Mouse (Mus musculus) heart, embryonic 16.5 days (tissue): ENCODE measurements around the gene Patl2. TPM values are rescaled to one million over a fixed set of nuclear protein-coding genes. Genes with fewer than 3 reads are reported as not detected.
A peak's percentile ranks its signal among the peaks of the same experiment; 100 is the strongest.

Experiments
- ATAC-seq: fragments of 200-750 bp; cut with Nextera tagmentation; replicated peaks from 2 replicates; pipeline ENCODE4 v1.8.0; 2017; ENCODE audit warnings: moderate number of reproducible peaks; ENCODE audit not compliant: insufficient read depth, low FRiP score; ENCODE audit errors: extremely low read depth
- H3K27ac ChIP-seq: fragments of 300-500 bp; sonication (generic); 2 replicates; pipeline ENCODE4 v1.5.1; 2014; ENCODE audit warnings: mild to moderate bottlenecking, low read length, control low read depth, moderate library complexity
- H3K27me3 ChIP-seq: fragments of 300-500 bp; sonication (generic); 2 replicates; pipeline ENCODE4 v1.6.1; 2014; ENCODE audit warnings: low read length, mixed read lengths; ENCODE audit not compliant: control insufficient read depth, insufficient read depth
- H3K36me3 ChIP-seq: fragments of 300-500 bp; sonication (generic); 2 replicates; pipeline ENCODE4 v1.6.1; 2014; ENCODE audit not compliant: control insufficient read depth, insufficient read depth
- H3K4me1 ChIP-seq: fragments of 300-500 bp; sonication (generic); 2 replicates; pipeline ENCODE4 v1.6.1; 2014; ENCODE audit warnings: low read length, mixed read lengths; ENCODE audit not compliant: control insufficient read depth, insufficient read depth
- H3K4me2 ChIP-seq: fragments of 300-500 bp; sonication (generic); 2 replicates; pipeline ENCODE4 v1.6.1; 2014; ENCODE audit warnings: low read depth, mild to moderate bottlenecking, control low read depth, low read length
- H3K4me3 ChIP-seq: fragments of 300-500 bp; sonication (generic); 2 replicates; pipeline ENCODE4 v1.5.1; 2014; ENCODE audit warnings: mild to moderate bottlenecking, control low read depth, low read length
- H3K9ac ChIP-seq: fragments of 300-500 bp; sonication (generic); 2 replicates; pipeline ENCODE4 v1.6.1; 2014; ENCODE audit warnings: low read length, control low read depth
- H3K9me3 ChIP-seq: fragments of 300-500 bp; sonication (generic); replicated peaks from 2 replicates; pipeline ENCODE4 v1.6.1; 2016; ENCODE audit warnings: low read length; ENCODE audit not compliant: control insufficient read depth
- WGBS: fragments of 180-500 bp; shearing (Covaris S2); extraction: QIAGEN DNeasy Blood & Tissue Kit; methylation state at CpG from one replicate; pipeline ENCODE4 v1.1.7; 2014; 5-methylcytosine and 5-hydroxymethylcytosine counted together
- polyA plus RNA-seq: library from polyadenylated mRNA; unstranded; fragments of >200 nt; fragmentation: Nextera tagmentation; extraction: Ambion mirVana; gene quantifications from 2 replicates; pipeline ENCODE4 v1.2.1, GENCODE M21; 2015

Patl2 gene
- polyA plus RNA-seq, 1 experiment from 2014 or later = 0.18 TPM

DNA sequence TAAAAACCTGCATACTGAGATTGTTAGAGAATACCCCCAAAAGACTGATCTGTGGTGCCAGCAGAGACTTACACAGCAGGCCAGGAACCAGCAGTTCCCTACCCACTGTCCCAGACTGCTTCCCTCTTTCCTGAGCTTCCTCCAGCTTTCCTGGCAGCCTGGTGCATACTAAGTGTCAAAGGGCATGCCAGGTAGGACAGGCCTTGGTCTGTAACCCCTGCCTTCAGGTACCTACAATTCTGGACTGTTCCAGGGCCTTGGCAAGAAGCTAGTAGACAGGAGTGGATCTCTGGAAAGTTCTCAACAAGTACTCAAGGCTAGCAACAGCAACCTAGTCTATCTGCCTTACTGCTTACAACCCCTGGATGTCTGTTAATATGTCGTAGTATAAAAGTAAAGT lies 34.8 kb downstream of the Patl2 start:
- Histone ChIP-seq H3K9ac (no peak overlapping the region), H3K27me3 (no peaks in the 10 kb centered on the region), H3K36me3 (peaks cover 9% of the 10 kb centered on the region), H3K4me2 (no peak overlapping the region), H3K27ac (no peak overlapping the region), H3K4me3 (no peak overlapping the region), H3K9me3 (no peaks in the 10 kb centered on the region), H3K4me1 (peaks cover 10% of the 10 kb centered on the region)
- WGBS = 88% methylated on average over 1 of the region's 1 CpGs
- ATAC-seq = no peak

DNA sequence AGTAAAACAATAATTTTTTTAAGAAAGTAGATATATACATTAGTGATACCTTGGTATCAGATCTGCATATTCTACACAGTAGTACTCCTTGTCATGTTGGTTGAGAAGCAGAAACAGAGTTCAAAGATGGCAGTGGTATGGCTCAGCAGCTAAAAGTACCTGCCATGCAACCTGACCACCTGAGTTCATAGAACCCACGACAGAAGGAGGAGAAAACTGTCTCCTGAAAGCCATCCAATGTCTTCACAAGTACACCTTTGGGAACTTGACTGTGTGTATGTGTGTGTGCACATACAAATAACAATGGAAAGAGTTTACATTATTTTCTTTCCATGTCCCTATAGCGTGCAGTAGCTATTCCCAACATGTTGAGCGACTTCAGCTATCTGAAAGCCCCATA lies 36.3 kb downstream of the Patl2 start:
- ATAC-seq = no peak
- no peaks in the 10 kb centered on the region for H3K9me3 ChIP-seq
- H3K36me3 ChIP-seq = peaks cover 9% of the 10 kb centered on the region
- peaks cover 10% of the 10 kb centered on the region for H3K4me1 ChIP-seq
- H3K4me2 ChIP-seq = no peak overlapping the region; the same call in 1 of the 2 replicates
- H3K27me3 ChIP-seq = no peaks in the 10 kb centered on the region
- 85% methylated on average over 3 of the region's 3 CpGs for WGBS
- no peak overlapping the region for H3K27ac ChIP-seq
- H3K4me3 ChIP-seq = no peak overlapping the region
- no peak overlapping the region for H3K9ac ChIP-seq

- Histone ChIP-seq H3K4me2 (peak overlapping the region; percentile 80), H3K36me3 (peaks cover 8% of the 10 kb centered on the region), H3K4me3 (peak overlapping the region; percentile 93), H3K27ac (no peak overlapping the region), H3K27me3 (no peaks in the 10 kb centered on the region), H3K9me3 (no peaks in the 10 kb centered on the region), H3K9ac (no peak overlapping the region), H3K4me1 (peaks cover 10% of the 10 kb centered on the region)
- no peak for ATAC-seq
- whole genome bisulfite sequencing = 85% methylated on average over 6 of the region's 6 CpGs
Observed at GRCm38 (mm10) chr2:122149316-122149715, 36.7 kb downstream of the Patl2 start.

- peak overlapping the region; percentile 92 for H3K9ac ChIP-seq
- peak overlapping the region; percentile 86 for H3K27ac ChIP-seq
- peaks cover 6% of the 10 kb centered on the region; the same call in 1 of the 2 replicates for H3K36me3 ChIP-seq
- H3K9me3 ChIP-seq = no peaks in the 10 kb centered on the region
- 0 out of 2 replicates have a peak, but pooled peaks have one; percentile 22 for ATAC-seq
- peaks cover 10% of the 10 kb centered on the region for H3K4me1 ChIP-seq
- peak overlapping the region; percentile 80 for H3K4me2 ChIP-seq
- peak overlapping the region; percentile 93 for H3K4me3 ChIP-seq
- 27% methylated on average over 18 of the region's 18 CpGs for WGBS
- no peaks in the 10 kb centered on the region for H3K27me3 ChIP-seq
Observed at GRCm38 (mm10) chr2:122148242-122148917, 37.6 kb downstream of the Patl2 start.

- peak within 1 kb of the TSS; percentile 80 for H3K4me2 ChIP-seq
- peaks cover 4% of the 10 kb centered on the region; the same call in 1 of the 2 replicates for H3K36me3 ChIP-seq
- H3K4me1 ChIP-seq = peaks cover 10% of the 10 kb centered on the region
- peak; percentile 98 for ATAC-seq
- H3K9me3 ChIP-seq = no peaks in the 10 kb centered on the region
- peak within 1 kb of the TSS; percentile 86 for H3K27ac ChIP-seq
- H3K9ac ChIP-seq = peak within 1 kb of the TSS; percentile 92
- no peaks in the 10 kb centered on the region for H3K27me3 ChIP-seq
- under 1% methylated on average over 40 of the region's 40 CpGs for WGBS
- peak within 1 kb of the TSS; percentile 93 for H3K4me3 ChIP-seq
Observed at GRCm38 (mm10) chr2:122147508-122148241, 38.3 kb downstream of the Patl2 start, which contains the start of gene B2m. Gene B2m, plus strand, starts transcription at chr2:122147686.

DNA sequence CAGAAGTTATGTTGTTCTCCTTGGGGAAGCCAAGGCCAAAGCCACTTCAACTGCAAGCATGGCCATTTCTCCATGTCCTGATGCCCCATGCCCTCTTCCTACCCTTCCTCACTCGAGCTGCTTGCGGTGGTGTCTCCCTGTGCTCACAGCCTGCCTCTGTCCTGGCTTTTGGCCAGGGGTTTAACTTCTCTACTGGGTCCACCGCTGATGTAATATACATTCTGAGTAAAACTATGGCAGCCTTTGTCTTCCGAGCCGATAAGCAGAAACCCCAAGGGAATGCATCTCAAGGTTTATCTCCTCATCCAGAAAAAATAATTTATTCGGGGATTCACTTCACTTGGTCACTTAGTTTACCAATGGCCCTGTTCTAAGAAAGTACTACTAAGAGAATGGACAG lies 39.3 kb downstream of the Patl2 start:
- Histone ChIP-seq H3K4me2 (peak overlapping the region; percentile 80), H3K4me1 (peaks cover 10% of the 10 kb centered on the region), H3K9ac (peak overlapping the region; percentile 92), H3K27ac (peak overlapping the region; percentile 70), H3K36me3 (peaks cover 4% of the 10 kb centered on the region; the same call in 1 of the 2 replicates), H3K4me3 (no peak overlapping the region; the same call in 1 of the 2 replicates), H3K27me3 (no peaks in the 10 kb centered on the region), H3K9me3 (no peaks in the 10 kb centered on the region)
- WGBS = 46% methylated on average over 6 of the region's 6 CpGs
- no peak for ATAC-seq

- peaks cover 10% of the 10 kb centered on the region for H3K4me1 ChIP-seq
- H3K27me3 ChIP-seq = no peaks in the 10 kb centered on the region
- no peaks in the 10 kb centered on the region for H3K9me3 ChIP-seq
- H3K9ac ChIP-seq = no peak overlapping the region
- H3K4me2 ChIP-seq = no peak overlapping the region
- WGBS = 63% methylated on average over 4 of the region's 4 CpGs
- no peak overlapping the region for H3K27ac ChIP-seq
- no peak overlapping the region for H3K4me3 ChIP-seq
- ATAC-seq = no peak
- H3K36me3 ChIP-seq = no peaks in the 10 kb centered on the region
Observed at GRCm38 (mm10) chr2:122145756-122146155, 40.2 kb downstream of the Patl2 start.

- Histone ChIP-seq H3K9ac (no peak overlapping the region), H3K27me3 (no peaks in the 10 kb centered on the region), H3K36me3 (no peaks in the 10 kb centered on the region), H3K27ac (no peak overlapping the region), H3K4me2 (no peak overlapping the region), H3K9me3 (no peaks in the 10 kb centered on the region), H3K4me1 (peaks cover 7% of the 10 kb centered on the region), H3K4me3 (no peak overlapping the region)
- 81% methylated on average over 3 of the region's 3 CpGs for WGBS
- no peak for ATAC-seq
Observed at GRCm38 (mm10) chr2:122143111-122143510, 42.9 kb downstream of the Patl2 start.
